Mouse (Mus musculus) erythroid progenitor cell, adult 5-6 weeks (primary cell): ENCODE data around the gene Pbld1. TPM values are rescaled to one million over a fixed set of nuclear protein-coding genes. Genes with fewer than 3 reads are reported as not detected.

ENCODE experiments used
- ATAC-seq: replicated peaks from 2 replicates; pipeline ENCODE4 v1.8.0; 2016; ENCODE audit warnings: moderate number of reproducible peaks, mild to moderate bottlenecking, moderate TSS enrichment, inconsistent platforms; ENCODE audit not compliant: poor library complexity, low FRiP score, severe bottlenecking
- total RNA-seq, 2 experiments: library from RNA; stranded (forward) in 1 of 2; stranded (reverse) in 1 of 2; fragments of 150-400 nt in 1 of 2; fragments of 186-747, 209-891 nt in 1 of 2; gene quantifications; 2 replicates each; pipeline versions ENCODE4 v1.2.3 to v1.2.4; 2015 to 2017; ENCODE audit warnings: low replicate concordance in 2 of 2

Pbld1 gene
- total RNA-seq, 2 experiments from 2014 or later = not detected

DNA sequence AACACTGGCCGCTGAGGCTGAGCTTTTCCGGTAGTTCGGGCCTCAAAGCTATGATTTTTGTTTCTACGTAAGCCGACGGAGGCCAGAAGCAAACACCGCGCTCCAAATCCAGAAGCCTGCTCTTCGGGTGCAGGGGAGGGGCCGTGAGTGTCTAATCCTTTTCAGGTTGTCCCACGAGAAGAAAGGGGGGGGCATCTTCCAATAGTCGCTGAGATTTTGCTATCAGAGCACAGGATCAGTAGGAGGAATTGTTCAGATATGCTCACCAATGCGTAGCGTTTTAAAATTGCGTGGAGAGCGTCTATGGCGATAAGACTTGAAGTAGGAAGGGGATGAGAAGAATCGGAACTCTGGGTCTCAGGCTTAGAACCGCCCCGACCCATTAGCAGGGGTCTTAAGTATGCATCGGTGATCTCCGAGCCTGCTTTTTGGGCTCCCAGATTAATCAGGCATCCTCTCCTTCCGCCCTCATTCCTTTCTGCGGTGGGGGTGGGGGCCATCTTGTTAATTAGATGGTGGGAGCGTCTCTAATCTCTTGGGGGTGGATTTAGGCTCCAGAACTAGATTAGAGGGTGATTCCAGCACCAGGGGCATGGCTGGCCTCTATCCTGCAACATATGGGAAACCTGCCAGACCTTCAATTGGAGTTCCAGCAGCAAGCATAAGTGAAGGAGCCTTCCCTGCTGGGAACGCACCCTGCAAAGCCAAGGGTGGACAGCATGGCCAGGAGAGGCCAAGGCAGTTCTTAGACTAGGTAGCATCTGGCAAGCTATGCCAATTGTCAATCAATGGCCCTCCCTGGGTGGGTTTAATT lies 30.0 kb downstream of the Pbld1 start:
- ATAC-seq = no peak

DNA sequence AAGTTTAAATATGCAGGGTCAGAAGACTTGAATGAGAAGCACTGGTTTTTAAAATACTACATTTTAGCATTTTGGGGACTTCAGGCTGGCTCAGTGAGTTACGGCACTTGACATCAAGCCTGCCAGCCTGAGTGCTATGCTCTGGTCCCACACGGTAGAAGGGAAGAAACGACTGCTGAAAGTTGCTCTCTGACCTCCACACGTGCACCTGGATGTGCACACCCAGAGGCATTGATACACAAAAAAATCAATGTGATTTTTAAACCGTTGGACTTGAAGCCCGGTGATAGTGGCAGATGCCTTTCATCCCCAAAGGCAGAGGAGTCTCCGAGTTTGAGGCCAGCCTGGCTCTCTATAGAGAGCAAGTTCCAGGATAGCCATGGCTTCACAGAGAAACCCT lies 32.0 kb downstream of the Pbld1 start:
- no peak for ATAC-seq

DNA sequence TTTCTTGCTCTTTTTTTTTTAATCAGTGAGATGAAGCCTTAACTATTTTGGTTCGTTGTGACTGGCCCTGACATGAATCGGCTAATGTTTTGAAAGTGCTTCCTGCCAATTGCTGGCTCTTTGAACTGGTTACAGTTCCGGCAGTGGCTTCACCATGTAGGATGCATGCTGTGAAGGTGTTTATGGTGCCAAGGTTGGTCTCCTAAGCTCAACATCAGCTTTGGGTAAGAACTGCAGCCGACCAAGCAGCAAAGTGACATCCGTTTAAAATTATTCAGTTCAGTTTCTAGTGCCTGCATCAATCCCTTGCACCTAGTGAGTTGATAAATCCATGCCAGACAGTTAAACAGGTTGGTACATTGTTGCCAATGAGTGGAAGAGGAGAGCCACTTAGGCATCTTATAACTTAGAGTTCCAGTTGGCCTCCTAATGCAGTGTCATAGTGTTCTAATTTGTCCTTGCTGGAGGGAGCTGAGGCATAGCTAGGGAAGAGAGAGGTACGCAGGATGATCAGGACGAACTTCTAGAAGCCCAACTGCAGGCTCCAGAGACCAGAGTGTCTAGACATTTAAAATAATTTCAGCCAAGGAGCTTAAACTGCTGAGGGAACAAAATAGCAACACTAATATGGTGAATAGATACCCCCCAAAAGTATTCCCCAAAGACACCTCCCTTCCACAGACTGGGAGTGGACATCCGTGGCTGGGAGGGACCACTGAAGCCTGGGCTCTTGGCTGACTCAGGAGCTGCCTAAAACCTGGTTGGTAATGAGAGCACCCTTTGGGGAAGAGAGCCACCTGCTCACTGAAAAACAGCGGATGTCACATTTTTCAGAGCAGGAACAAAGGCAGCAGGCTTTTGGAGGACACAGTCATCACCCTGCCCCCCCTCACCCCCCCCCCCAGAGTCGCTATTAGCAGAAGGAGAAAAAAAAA lies 32.9 kb downstream of the Pbld1 start:
- no peak for ATAC-seq

DNA sequence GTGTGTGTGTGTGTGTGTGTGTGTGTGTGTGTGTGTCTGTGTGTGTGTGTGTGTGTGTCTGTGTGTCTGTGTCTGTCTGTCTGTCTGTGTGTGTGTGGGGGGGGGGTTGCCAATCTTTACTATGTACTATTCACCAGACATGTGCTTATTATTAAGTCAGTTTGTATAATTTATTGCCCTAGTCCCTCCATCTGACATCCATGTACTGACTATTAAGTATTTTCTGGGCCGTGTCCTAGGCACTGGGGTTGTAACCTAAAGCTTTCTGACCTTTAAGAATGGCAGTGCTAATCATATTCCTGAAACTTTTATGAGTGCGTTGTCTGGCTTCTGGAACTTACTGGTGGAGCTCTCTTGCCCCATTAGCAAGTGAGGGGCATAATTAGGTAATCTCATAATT lies 36.8 kb downstream of the Pbld1 start:
- no peak for ATAC-seq

DNA sequence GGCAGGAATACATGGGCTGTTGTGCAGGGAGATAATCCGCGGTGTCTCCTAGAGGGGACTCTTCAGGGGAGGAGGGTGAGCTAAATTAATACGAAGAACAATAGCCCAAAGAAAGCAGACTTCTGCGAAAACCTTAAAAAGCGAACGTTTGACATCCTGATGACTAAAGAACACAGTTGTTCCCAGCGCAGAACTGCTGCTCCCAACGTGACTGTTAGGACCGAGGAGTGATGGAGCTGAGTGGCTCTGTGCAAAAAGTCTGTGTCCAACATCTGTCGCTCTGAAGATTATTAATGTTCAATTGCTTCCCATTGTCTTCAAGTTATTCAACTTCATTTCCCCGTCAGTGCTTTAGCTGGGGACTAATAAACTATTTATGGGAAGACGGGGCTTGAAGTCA lies 38.2 kb downstream of the Pbld1 start:
- ATAC-seq = no peak

DNA sequence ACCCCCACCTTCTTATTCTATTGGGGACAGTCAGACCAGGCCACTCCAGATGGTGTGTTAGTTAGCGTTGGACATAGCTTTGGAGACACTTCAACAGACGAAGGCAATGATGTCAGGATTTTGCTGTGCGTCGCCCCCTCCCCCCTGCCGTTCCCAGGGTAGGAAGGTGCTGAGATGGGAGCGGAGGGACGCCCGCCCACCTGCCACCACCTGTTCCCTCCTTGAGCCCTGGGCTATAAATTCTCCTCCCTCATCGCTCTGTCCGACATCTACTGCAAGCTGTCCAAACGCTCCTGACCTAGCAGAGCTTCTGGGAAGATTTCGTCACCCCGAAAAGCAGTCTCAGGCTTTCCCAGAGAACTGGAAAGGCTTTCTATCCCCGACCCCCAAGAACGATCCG lies 39.6 kb downstream of the Pbld1 start, which contains the start of gene Atoh7:
Gene Atoh7 (plus strand): TSS at position 131 of the 400 bp plus-strand sequence.
- no peak for ATAC-seq

DNA sequence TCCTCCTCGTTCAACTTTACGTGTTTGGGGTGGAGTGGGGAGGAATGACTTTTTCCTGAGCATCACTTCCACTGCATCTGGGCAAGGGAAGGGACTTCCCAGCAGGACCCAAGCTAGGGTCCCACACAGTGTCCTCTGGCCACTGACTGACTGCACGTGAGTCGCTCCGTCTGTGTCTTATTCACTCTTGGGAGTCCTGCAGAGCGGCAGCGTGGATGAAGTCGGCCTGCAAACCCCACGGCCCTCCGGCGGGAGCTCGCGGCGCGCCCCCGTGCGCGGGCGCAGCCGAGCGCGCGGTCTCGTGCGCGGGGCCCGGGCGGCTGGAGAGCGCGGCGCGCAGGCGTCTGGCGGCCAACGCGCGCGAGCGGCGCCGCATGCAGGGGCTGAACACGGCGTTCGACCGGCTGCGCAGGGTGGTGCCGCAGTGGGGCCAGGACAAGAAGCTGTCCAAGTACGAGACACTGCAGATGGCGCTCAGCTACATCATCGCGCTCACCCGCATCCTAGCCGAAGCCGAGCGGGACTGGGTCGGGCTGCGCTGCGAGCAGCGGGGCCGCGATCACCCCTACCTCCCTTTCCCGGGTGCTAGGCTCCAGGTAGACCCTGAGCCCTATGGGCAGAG lies 40.1 kb downstream of the Pbld1 start:
- no peak for ATAC-seq

DNA sequence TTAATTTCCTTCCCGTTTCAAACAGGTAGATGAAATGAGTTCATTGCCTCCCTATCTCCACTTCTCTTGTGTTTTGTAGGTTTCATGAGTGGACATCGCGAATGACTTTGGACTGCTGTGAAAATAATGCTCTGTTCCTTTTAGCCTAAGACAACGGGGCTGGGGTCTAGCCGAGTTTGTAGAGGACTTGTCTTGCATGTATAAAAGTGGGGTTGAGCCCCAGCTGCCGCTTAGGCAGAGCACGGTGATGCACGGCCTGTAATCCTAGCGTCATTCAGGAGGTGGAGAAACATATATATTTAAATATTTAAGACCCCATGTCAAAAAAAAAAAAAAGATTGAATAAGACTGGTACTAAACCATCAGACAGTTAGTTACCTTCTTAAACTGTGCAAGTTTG lies 40.7 kb downstream of the Pbld1 start:
- ATAC-seq = no peak

DNA sequence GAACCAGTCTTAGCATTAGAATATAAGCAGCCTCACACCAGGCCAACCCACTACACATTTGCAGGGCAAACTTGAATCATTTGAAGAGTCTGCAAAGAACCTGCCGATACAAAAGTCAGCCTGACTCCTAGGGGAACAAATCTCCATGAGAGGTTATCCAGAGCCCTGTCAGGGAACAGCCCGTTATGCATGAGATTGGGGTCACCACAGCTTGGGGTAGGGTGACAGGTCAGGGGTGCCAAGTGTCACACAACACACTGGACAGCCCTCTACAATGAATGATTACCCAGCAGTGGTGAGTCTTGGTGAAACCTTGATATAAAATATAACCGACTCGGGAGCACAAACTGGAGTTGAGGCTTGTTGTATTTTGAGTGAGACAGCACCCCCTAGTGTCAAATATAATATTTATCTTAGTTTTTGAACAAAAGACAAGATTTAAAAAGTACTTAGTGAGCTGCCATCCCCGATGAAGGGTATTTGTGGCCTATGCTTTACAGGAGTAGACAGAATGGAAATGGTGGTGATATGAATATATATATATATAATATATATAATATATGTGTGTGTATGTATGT lies 53.2 kb downstream of the Pbld1 start:
- ATAC-seq = no peak

DNA sequence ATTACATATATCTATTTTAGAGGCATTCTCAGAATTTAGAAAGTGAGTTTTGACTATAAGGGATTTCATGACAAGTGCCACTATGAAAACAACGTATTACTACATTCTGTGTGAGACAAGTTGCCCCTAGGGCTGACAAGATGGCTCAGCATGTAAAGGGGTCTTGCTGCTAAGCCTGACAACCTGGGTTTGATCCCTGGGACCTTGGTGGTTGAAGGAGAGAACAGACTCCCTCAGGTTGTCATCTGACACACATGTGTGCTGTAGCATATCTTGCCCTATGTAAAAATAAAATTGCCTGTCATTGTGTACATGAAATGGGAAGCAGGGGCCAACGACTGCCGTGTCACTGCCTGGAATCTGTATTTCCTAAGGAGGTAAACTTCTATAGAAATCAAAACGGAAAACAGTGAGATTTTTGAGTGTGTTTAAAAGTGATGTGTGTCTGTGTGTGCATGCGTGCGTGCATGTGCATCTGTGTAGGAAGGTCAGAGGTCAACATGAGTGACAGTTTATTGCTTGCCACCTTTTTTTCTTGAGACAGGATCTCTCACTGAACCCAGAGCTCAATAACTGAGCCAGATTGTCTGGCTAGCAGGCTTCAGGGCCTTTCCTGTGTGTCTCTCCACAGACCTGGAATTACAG lies 53.9 kb downstream of the Pbld1 start:
- no peak for ATAC-seq

DNA sequence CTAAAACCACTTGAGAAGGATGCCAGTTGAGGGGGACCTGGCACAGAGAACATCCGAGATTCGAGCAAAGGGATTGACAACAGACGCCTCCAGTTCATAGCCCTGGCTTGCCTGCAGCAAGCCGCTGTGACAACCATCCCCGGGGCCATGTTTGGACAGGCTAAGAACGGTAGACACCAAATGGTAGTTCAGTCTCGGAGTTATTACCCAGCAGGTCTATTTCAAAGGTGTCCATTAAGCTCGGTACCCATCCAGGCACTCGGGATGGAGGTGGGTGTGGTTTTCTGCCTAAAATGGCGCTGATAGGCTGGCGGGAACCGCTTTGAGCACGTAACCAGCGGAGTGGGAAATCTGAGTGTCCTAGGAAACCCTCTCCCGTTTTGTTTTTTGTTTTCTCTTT lies 55.9 kb downstream of the Pbld1 start:
- no peak for ATAC-seq

DNA sequence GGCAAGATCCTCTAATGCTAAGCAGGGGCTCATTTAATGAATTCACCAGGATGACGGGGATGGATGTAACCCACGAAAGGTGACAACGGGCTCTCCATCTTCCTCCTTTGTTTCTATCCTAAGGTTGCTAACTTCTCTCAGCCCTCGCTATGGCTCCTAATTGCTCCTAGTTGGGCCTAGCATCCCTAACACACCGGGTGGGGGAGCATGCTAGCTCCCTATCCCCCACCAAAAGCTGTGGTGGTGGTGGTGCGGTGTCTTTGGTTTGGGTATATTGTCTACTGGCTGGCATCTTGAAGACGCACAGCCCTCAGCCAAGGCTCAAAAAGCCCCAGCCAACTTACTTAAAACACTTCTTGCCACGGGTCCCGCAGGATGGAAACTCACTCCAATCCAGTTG lies 56.4 kb downstream of the Pbld1 start:
- no peak for ATAC-seq

DNA sequence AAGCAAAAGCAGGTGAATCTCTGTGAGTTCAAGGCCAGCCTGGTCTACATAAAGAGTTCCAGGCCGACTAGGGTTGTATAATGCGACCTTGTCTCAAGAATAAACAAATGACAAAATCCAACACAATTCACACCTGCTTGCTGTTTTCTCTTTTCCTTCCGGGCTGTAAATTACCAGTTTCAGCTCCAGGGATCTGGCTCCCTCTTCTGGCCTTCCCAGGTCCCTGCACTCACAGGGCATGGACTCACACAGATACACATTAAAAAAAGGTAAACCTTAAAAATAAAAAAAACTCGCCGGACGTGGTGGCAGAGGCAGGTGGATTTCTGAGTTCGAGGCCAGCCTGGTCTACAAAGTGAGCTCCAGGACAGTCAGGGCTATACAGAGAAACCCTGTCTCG lies 57.6 kb downstream of the Pbld1 start:
- ATAC-seq = no peak

DNA sequence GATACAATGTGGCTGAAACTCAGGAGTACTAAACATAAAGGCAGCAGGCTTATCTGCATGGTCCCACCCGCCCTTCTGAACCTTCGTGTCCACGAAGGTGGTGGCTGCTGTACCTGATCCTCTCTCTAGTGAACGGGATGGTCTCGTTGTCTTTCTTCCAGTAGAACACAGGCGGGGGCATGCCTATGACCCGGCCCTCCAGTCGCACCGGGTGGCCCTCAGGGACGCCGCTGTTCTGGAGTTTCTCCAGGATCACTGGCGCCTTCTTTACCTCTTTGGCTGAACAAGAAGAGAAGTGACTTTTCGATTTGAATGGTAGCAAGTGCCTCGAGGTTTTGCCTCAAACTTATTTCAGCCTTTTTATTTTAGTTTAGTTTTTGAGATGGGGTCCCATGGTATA lies 60.0 kb downstream of the Pbld1 start:
- no peak for ATAC-seq

DNA sequence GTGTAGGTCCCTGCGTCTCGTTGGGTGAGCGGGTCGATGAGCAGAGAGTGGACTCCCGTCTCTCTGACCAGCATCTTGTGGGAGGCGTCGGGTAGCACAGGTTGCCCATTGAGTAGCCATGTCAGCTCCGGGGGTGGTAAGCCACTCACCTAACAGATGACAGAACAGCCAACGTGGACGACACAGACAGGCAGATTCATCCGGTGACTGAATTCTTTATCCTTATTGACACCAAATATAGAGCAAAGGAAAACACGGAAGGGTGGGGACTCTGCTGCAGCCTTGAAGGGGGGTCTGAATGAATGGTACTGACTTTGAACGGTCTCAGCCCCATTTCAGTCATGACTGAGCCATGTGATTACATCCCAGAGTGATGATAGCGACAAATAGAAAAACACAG lies 62.0 kb downstream of the Pbld1 start:
- ATAC-seq = no peak

DNA sequence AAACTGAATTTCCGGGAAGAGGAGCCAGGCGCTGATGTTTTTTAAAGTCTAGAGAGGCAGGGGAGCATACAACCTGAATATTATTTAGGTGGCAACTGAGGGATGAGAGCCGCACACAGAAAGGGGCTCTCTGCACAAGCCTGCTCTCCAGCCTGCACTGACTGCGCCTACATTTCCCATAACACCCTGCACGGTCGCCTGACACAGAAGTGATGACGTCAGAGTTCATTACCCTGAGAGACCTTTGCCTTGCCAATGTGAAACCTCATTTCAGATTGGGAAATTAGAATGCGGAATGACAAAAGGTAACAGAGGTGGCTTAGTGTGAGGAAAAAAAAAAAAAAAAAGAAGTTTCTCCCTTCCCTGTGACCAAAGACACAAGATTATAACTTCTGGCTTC lies 62.6 kb downstream of the Pbld1 start:
- no peak for ATAC-seq

DNA sequence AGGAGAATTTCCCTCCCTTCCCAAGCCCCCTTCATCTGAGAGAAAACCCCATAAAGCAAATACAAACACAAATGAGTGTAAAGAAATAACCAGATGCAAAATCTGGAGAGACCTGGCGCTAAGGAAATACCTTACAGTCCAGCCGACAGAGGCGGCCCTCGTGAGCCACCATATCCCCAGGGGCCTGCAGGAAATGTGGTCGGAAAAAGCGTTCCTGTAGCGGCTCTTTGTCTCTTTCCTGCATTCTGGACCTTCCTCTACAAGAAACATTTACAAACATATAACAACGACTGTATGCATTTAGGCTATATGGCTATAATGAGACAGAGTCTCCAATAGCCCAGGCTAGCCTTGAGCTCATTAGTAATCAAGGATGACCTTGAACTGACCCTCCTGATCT lies 63.2 kb downstream of the Pbld1 start:
- no peak for ATAC-seq

DNA sequence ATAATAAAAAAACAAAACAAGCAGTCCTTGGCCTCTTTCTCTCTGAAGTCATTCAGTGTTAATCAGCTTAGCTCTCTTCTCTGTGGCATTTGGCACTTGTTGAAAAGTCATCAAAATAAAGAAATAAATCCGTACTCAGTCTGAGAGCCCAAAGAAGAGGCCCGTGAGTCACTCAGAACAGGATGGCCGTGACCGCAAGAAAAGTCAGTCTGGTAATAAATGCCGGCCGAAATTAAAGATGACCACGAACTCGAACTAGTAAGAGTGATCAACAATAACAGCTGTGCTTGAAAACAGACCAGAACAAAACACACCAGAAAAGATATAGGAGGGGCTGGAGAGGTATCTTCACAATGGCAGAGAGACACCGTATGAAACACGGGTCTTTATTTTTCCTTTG lies 64.1 kb downstream of the Pbld1 start:
- no peak for ATAC-seq

DNA sequence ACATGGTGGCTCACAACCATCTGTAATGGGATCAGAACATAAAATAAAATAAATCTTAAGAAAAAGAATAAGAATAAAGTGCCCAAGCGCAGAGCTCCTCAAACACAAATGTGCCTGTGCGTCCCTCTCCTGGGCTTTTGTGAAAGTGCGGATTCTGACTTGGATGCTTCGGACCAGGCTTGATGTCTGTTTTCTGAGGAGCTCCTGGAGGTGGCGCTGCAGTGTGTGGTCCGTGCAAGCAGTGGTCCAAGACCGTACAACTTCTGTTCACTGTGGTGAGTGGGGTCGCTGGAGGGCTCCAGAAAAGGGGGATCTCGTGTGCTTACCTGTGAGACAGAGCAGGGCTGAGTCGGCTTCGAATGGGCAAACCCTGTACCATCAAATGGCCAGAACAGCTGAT lies 65.4 kb downstream of the Pbld1 start:
- no peak for ATAC-seq

DNA sequence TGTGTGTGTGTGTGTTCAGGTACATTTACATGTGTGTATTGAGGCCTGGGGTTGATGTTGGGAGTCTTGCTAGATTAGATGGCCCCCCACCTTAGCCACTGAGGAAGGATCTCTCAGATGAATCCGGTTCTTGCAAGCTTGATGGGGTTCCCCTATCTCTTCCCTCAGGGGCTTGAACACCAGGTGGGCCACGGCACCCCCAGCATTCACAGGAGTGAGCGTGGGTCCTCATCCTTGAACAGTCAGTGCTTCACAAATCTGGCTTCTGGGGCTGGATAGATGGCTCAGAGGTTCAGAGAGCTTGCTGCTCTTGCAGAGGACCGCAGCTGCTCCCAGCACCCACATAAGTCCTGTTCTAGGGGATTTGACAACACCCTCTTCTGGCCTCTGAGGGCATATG lies 66.2 kb downstream of the Pbld1 start:
- no peak for ATAC-seq
